Mouse (Mus musculus): ENCODE results near the gene Trim43a. TPM values are rescaled to one million over a fixed set of nuclear protein-coding genes. Genes with fewer than 3 reads are reported as not detected.
A peak's percentile ranks its signal among the peaks of the same experiment; 100 is the strongest.

Gene Trim43a
- polyA plus RNA-seq, 1 experiment from 2014 or later = not detected

GRCm38 (mm10) chr9:88546657-88547056 lies 34.0 kb upstream of the Trim43a start:
- 67% methylated on average over 8 of the region's 8 CpGs for WGBS
- Histone ChIP-seq H3K9me3 (ENCODE audit: control insufficient read depth) (no peaks in the 10 kb centered on the region), H3K9ac (ENCODE audit: low read depth, low read length) (no peak overlapping the region), H3K36me3 (ENCODE audit: control insufficient read depth, insufficient read depth) (no peaks in the 10 kb centered on the region), H3K4me3 (ENCODE audit: low read depth, low read length) (no peak overlapping the region), H3K4me1 (replicated peaks; ENCODE audit: control insufficient read depth, insufficient read depth, low read length) (peaks cover 9% of the 10 kb centered on the region; the same call in 1 of the 2 replicates), H3K27me3 (replicated peaks; ENCODE audit: control insufficient read depth, insufficient read depth, low read length) (no peaks in the 10 kb centered on the region), H3K4me2 (replicated peaks; ENCODE audit: low read depth) (no peak overlapping the region), H3K27ac (ENCODE audit: low read depth, low read length) (no peak overlapping the region)
- no peak for ATAC-seq
- TF ChIP-seq CTCF (IDR thresholded peaks at IDR 0.05; ENCODE audit: low read depth) = no peak

DNA sequence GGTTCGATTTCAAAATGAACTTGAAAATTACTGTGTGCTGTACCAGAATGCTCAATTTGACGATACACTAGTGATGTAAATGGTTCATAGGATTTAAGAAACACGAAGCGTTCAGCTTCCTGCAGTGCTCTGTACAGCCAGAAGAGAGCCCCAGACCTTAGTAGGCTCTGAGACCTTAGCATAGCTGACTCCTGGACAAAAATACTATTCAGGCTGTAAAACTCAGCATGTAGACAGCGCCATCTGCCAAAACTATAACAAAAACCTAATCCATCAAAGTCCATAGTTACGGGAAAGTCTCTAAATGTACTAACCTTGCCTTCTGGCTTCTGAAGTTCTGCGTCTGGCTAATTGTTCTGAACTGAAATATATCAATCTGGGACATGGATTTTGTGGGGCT lies 33.4 kb upstream of the Trim43a start:
- H3K4me3 ChIP-seq (ENCODE audit: low read depth, low read length) = peak overlapping the region; percentile 91
- peak overlapping the region; percentile 81 for H3K4me2 ChIP-seq (replicated peaks; ENCODE audit: low read depth)
- H3K27ac ChIP-seq (ENCODE audit: low read depth, low read length) = no peak overlapping the region
- H3K36me3 ChIP-seq (ENCODE audit: control insufficient read depth, insufficient read depth) = no peaks in the 10 kb centered on the region
- H3K9ac ChIP-seq (ENCODE audit: low read depth, low read length) = no peak overlapping the region
- peak; percentile 61 for ATAC-seq
- H3K9me3 ChIP-seq (ENCODE audit: control insufficient read depth) = no peaks in the 10 kb centered on the region
- TF ChIP-seq CTCF (IDR thresholded peaks at IDR 0.05; ENCODE audit: low read depth) = peak; percentile 70
- WGBS = 23% methylated on average over 7 of the region's 7 CpGs
- peaks cover 9% of the 10 kb centered on the region; the same call in 1 of the 2 replicates for H3K4me1 ChIP-seq (replicated peaks; ENCODE audit: control insufficient read depth, insufficient read depth, low read length)
- H3K27me3 ChIP-seq (replicated peaks; ENCODE audit: control insufficient read depth, insufficient read depth, low read length) = no peaks in the 10 kb centered on the region

DNA sequence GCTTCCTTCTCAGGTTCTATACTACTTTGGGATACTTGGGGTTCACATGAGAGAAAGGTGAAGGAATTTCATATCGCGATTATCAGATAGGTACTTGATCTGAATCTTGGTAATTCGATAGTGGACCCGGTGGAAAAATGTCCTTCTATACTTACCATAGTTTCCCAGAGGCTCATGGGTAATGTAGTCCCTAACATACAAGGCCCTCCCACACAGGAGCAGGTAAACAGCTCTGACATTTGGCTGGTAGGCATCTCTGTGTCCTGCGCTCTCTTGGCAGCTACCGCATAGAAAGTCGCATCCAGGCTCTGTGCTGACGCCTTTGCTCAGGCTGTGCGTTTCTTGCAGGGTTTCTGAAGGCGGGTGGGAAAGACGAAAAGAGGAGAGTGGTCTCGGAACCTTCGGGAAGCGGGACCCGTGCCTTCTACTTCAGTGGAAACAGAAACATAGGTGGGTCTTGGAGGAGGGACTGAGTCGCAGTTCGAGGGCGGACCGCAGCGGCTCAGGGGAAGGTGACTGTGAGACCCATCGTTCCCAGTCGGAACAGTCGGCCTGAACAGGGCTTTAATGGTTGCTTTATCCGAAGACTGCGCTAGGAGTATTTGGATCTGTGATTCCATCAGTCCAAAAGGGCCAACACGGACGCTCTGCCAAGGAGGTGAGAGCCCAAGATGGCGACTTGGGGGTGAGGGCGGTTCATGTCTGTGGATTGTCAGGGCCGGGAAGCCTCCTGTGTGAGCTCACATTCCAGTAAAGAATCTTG lies 32.7 kb upstream of the Trim43a start, which contains the start of gene Zfp949:
TSS of gene Zfp949 (plus strand) at position 170 of the 763 bp plus-strand sequence.
- H3K4me1 ChIP-seq (replicated peaks; ENCODE audit: control insufficient read depth, insufficient read depth, low read length) = peaks cover 9% of the 10 kb centered on the region; the same call in 1 of the 2 replicates
- WGBS = under 1% methylated on average over 30 of the region's 30 CpGs
- no peaks in the 10 kb centered on the region for H3K9me3 ChIP-seq (ENCODE audit: control insufficient read depth)
- peak within 1 kb of the TSS; percentile 71 for H3K9ac ChIP-seq (ENCODE audit: low read depth, low read length)
- H3K27ac ChIP-seq (ENCODE audit: low read depth, low read length) = peak within 1 kb of the TSS; percentile 73
- no peaks in the 10 kb centered on the region for H3K36me3 ChIP-seq (ENCODE audit: control insufficient read depth, insufficient read depth)
- H3K4me2 ChIP-seq (replicated peaks; ENCODE audit: low read depth) = peak within 1 kb of the TSS; percentile 81
- peak; percentile 96 for ATAC-seq
- H3K27me3 ChIP-seq (replicated peaks; ENCODE audit: control insufficient read depth, insufficient read depth, low read length) = no peaks in the 10 kb centered on the region
- TF ChIP-seq CTCF (IDR thresholded peaks at IDR 0.05; ENCODE audit: low read depth) = no peak
- H3K4me3 ChIP-seq (ENCODE audit: low read depth, low read length) = peak within 1 kb of the TSS; percentile 91

DNA sequence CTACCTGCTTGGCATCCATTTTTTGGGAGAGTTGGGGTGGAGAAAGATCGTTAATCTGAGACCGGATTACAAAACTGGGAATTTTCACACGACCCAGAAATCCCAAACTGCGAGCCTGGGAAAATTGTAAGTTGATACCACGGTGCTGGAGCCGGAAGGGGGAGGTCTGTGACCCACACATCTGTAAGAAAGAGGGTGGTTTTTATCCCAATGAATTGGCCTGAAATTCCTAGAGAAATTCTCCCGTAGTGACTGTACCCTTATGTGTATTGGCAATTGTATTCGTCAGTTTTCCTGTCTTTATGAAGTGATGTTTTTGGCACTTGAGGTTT lies 32.1 kb upstream of the Trim43a start:
- Histone ChIP-seq H3K4me2 (replicated peaks; ENCODE audit: low read depth) (peak overlapping the region; percentile 81), H3K27ac (ENCODE audit: low read depth, low read length) (no peak overlapping the region), H3K27me3 (replicated peaks; ENCODE audit: control insufficient read depth, insufficient read depth, low read length) (no peaks in the 10 kb centered on the region), H3K4me1 (replicated peaks; ENCODE audit: control insufficient read depth, insufficient read depth, low read length) (peaks cover 9% of the 10 kb centered on the region; the same call in 1 of the 2 replicates), H3K9me3 (ENCODE audit: control insufficient read depth) (no peaks in the 10 kb centered on the region), H3K36me3 (ENCODE audit: control insufficient read depth, insufficient read depth) (no peaks in the 10 kb centered on the region), H3K4me3 (ENCODE audit: low read depth, low read length) (peak overlapping the region; percentile 91), H3K9ac (ENCODE audit: low read depth, low read length) (peak overlapping the region; percentile 71)
- WGBS = 2% methylated on average over 8 of the region's 8 CpGs
- no peak for ATAC-seq
- TF ChIP-seq CTCF (IDR thresholded peaks at IDR 0.05; ENCODE audit: low read depth) = no peak

GRCm38 (mm10) chr9:88553071-88553470 lies 27.6 kb upstream of the Trim43a start:
- H3K4me3 ChIP-seq (ENCODE audit: low read depth, low read length) = no peak overlapping the region
- H3K27me3 ChIP-seq (replicated peaks; ENCODE audit: control insufficient read depth, insufficient read depth, low read length) = no peaks in the 10 kb centered on the region
- WGBS = 99% methylated on average over 14 of the region's 14 CpGs
- peaks cover 2% of the 10 kb centered on the region; the same call in 1 of the 2 replicates for H3K36me3 ChIP-seq (ENCODE audit: control insufficient read depth, insufficient read depth)
- H3K9ac ChIP-seq (ENCODE audit: low read depth, low read length) = no peak overlapping the region
- ATAC-seq = no peak
- no peak for TF ChIP-seq CTCF (IDR thresholded peaks at IDR 0.05; ENCODE audit: low read depth)
- peaks cover 9% of the 10 kb centered on the region; the same call in 1 of the 2 replicates for H3K4me1 ChIP-seq (replicated peaks; ENCODE audit: control insufficient read depth, insufficient read depth, low read length)
- no peak overlapping the region for H3K27ac ChIP-seq (ENCODE audit: low read depth, low read length)
- no peak overlapping the region for H3K4me2 ChIP-seq (replicated peaks; ENCODE audit: low read depth)
- H3K9me3 ChIP-seq (ENCODE audit: control insufficient read depth) = no peaks in the 10 kb centered on the region

DNA sequence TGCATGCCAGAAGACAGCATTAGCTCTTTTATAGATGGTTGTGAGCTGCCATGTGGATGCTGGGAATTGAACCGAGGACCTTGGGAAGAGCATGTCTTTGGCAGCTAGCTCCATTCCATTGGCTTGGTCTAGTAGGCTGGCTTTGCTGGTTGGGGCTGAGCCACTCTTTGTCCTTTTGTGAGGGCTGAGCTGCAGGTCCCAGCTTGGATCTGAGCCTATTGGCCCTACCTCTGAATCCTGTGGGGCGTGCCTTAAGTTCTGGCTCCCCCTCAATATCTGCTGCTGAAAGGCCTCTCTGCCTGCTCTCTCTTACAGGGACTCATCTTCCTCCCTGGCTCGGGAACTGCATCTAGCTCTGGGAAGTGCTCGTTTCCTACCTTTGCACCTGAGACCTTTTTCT lies 22.5 kb upstream of the Trim43a start:
- ATAC-seq = no peak
- 90% methylated on average over 4 of the region's 4 CpGs for WGBS
- no peak overlapping the region for H3K27ac ChIP-seq (ENCODE audit: low read depth, low read length)

More for the DNA sequence above, 22.5 kb upstream of the Trim43a start:
- Histone ChIP-seq H3K9me3 (ENCODE audit: control insufficient read depth) (no peaks in the 10 kb centered on the region), H3K4me3 (ENCODE audit: low read depth, low read length) (no peak overlapping the region), H3K4me2 (replicated peaks; ENCODE audit: low read depth) (no peak overlapping the region), H3K27me3 (replicated peaks; ENCODE audit: control insufficient read depth, insufficient read depth, low read length) (no peaks in the 10 kb centered on the region), H3K9ac (ENCODE audit: low read depth, low read length) (no peak overlapping the region), H3K4me1 (replicated peaks; ENCODE audit: control insufficient read depth, insufficient read depth, low read length) (no peaks in the 10 kb centered on the region), H3K36me3 (ENCODE audit: control insufficient read depth, insufficient read depth) (peaks cover 17% of the 10 kb centered on the region)
- no peak for TF ChIP-seq CTCF (IDR thresholded peaks at IDR 0.05; ENCODE audit: low read depth)
